Mouse (Mus musculus): ENCODE results near the gene Rbm33.

DNA sequence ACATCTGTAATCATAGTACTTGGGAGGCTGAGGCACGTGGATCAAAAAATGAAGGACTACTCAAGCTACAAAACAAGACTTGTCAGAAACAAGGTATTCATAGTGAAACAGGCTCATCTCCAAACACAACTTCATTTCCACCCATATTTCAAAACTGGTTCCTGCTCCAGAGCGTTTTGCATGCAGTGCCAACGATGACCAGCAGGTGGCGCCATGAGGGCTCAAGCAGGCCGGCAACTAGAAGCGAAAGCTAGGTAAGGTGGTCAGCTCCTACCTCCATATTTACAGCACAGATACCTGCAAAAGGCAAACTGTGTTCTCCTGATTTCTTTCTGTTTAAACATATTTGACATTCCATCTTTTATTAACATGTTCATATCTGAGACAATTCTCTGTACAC is 22.9 kb upstream of the Rbm33 start:
- TF ChIP-seq GATA1 (IDR thresholded peaks at IDR 0.05; ENCODE audit: low read length) (no peak), TAL1 (IDR thresholded peaks at IDR 0.05; ENCODE audit: low read length) (no peak)
